Mouse (Mus musculus) MEL (cell line): ENCODE data around the gene Pdia2.

ENCODE experiments used
- CTCF ChIP-seq, 3 experiments: IDR thresholded peaks in 2 of 3; conservative IDR thresholded peaks in 1 of 3; 2 replicates each; pipeline ENCODE4 v1.5.1; 2011 to 2012; ENCODE audit warnings: low read length in 3 of 3, low read depth in 2 of 3, mild to moderate bottlenecking in 2 of 3, improper control_type of control experiment in 1 of 3, inconsistent platforms in 1 of 3, mixed read lengths in 1 of 3, moderate library complexity in 1 of 3; ENCODE audit not compliant: control insufficient read depth in 1 of 3, insufficient read depth in 1 of 3, poor library complexity in 1 of 3, severe bottlenecking in 1 of 3
- ELF1 ChIP-seq: IDR thresholded peaks from 2 replicates; pipeline ENCODE4 v1.6.1; 2014; ENCODE audit warnings: low read depth, mild to moderate bottlenecking, inconsistent platforms, low read length, improper control_type of control experiment, moderate library complexity
- EP300 ChIP-seq, 2 experiments: IDR thresholded peaks; 2 replicates each; pipeline ENCODE4 v1.6.1; 2011; ENCODE audit warnings: improper control_type of control experiment in 2 of 2, low read length in 2 of 2, low read depth in 1 of 2, mild to moderate bottlenecking in 1 of 2
- ETS1 ChIP-seq: IDR thresholded peaks from 2 replicates; pipeline ENCODE4 v1.6.1; 2012; ENCODE audit warnings: low read depth, mild to moderate bottlenecking, inconsistent platforms, low read length, improper control_type of control experiment, moderate library complexity
- GATA1 ChIP-seq: IDR thresholded peaks from 2 replicates; pipeline ENCODE4 v1.6.1; 2011; ENCODE audit warnings: low read depth, low read length, improper control_type of control experiment
- HCFC1 ChIP-seq: IDR thresholded peaks from 2 replicates; pipeline ENCODE4 v1.6.1; 2012; ENCODE audit warnings: low read depth, mild to moderate bottlenecking, inconsistent platforms, low read length, improper control_type of control experiment, moderate library complexity
- MEF2A ChIP-seq: IDR thresholded peaks from 2 replicates; pipeline ENCODE4 v1.6.1; 2014; ENCODE audit warnings: low read depth, mild to moderate bottlenecking, inconsistent platforms, low read length, improper control_type of control experiment; ENCODE audit not compliant: poor library complexity, insufficient replicate concordance, severe bottlenecking; ENCODE audit errors: extremely low read depth
- MXI1 ChIP-seq: IDR thresholded peaks from 2 replicates; pipeline ENCODE4 v1.6.1; 2011; ENCODE audit warnings: mild to moderate bottlenecking, low read depth, low read length, improper control_type of control experiment
- POLR2A ChIP-seq, 2 experiments: IDR thresholded peaks; 2 replicates each; pipeline ENCODE4 v1.6.1; 2011 to 2012; ENCODE audit warnings: low read length in 2 of 2, mild to moderate bottlenecking in 2 of 2, control low read depth in 1 of 2, improper control_type of control experiment in 1 of 2, low read depth in 1 of 2, moderate library complexity in 1 of 2; ENCODE audit not compliant: control insufficient read depth in 1 of 2, insufficient read depth in 1 of 2, poor library complexity in 1 of 2
- POLR2AphosphoS5 ChIP-seq: IDR thresholded peaks from 2 replicates; pipeline ENCODE4 v1.6.1; 2012; ENCODE audit warnings: low read depth, borderline replicate concordance, mild to moderate bottlenecking, inconsistent platforms, low read length, moderate library complexity, mixed read lengths

DNA sequence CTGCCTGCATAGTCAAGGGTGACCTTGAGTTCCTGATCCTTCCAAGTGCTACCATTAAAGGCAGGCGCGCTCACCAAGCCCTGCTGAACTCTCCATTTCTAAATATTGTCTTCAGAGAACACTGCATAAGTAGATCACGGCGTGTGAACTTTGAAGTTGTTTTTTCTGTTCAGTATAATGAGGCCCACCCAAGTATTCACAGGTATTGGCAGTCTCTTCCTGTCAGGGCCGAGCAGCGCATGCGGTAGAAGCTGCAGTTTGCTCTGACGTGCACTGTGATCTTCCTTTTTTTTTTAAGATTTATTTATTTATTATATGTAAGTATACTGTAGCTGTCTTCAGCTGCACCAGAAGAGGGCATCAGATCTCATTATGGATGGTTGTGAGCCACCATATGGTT lies 35.5 kb upstream of the Pdia2 start:
- TF ChIP-seq HCFC1 (no peak), CTCF (IDR thresholded peaks at IDR 0.05 in 2 of 3, conservative IDR thresholded peaks at IDR 0.05 in 1 of 3; ENCODE audit: control insufficient read depth in 1 of 3, insufficient read depth in 1 of 3, low read depth in 2 of 3, low read length in 3 of 3, poor library complexity in 1 of 3, severe bottlenecking in 1 of 3) (peak in 2 of 3 experiments; percentile 2 to 10; a peak in 2 of 6 replicates), POLR2AphosphoS5 (no peak), POLR2A (IDR thresholded peaks at IDR 0.05; ENCODE audit: control insufficient read depth in 1 of 2, insufficient read depth in 1 of 2, low read depth in 1 of 2, low read length in 2 of 2, poor library complexity in 1 of 2) (no peak), EP300 (IDR thresholded peaks at IDR 0.05; ENCODE audit: low read depth in 1 of 2, low read length in 2 of 2) (no peak), ELF1 (no peak), GATA1 (no peak), ETS1 (no peak), MEF2A (no peak), MXI1 (no peak)
